Mouse (Mus musculus) urinary bladder, postnatal 36 days (tissue): ENCODE data around the gene Abi2.
"Not testable (repeated sequence)": the region's sequence is repeated elsewhere in the genome, so short reads cannot be mapped to it uniquely, and the experiment has no call there.

Source experiments
- DNase-seq, 2 experiments: peaks; one replicate each; pipeline ENCODE4 v3.0.0; 2022; ENCODE audit warnings: low spot score in 2 of 2, mixed read lengths in 1 of 2

Abi2 gene

GRCm38 (mm10) chr1:60409168-60409828, at the start of gene Abi2:
Abi2 (plus strand) TSS chr1:60409619.
- peak; percentile 86 to 89 for DNase-seq

- DNase-seq, result no peak
These were observed 47.8 kb upstream of the Abi2 start for GRCm38 (mm10) chr1:60361626-60362025.

- no peak for DNase-seq
These were observed 32.9 kb upstream of the Abi2 start for GRCm38 (mm10) chr1:60376556-60376955.

GRCm38 (mm10) chr1:60381910-60382309, 27.5 kb upstream of the Abi2 start:
- DNase-seq, result no peak

GRCm38 (mm10) chr1:60404848-60405247, 4.6 kb upstream of the Abi2 start:
- no peak for DNase-seq

- DNase-seq, result no peak
These were observed 785 bp upstream of the Abi2 start for GRCm38 (mm10) chr1:60408501-60409167.

- peak in 1 of 2 experiments; percentile 16 for DNase-seq
These were observed 754 bp downstream of the Abi2 start for GRCm38 (mm10) chr1:60409928-60410817.

GRCm38 (mm10) chr1:60416724-60417123, 7.3 kb downstream of the Abi2 start:
- DNase-seq, result no peak

GRCm38 (mm10) chr1:60423882-60424281, 14.5 kb downstream of the Abi2 start:
- no peak for DNase-seq

- DNase-seq, result no peak
These were observed 18.9 kb downstream of the Abi2 start for GRCm38 (mm10) chr1:60428341-60428740.

- no peak for DNase-seq
These were observed 19.5 kb downstream of the Abi2 start for GRCm38 (mm10) chr1:60428932-60429331.

- no peak for DNase-seq
These were observed 22.1 kb downstream of the Abi2 start for GRCm38 (mm10) chr1:60431531-60431930.

GRCm38 (mm10) chr1:60432497-60432896, 23.1 kb downstream of the Abi2 start:
- no peak for DNase-seq

GRCm38 (mm10) chr1:60441438-60441837, 32.0 kb downstream of the Abi2 start:
- not testable (repeated sequence) for DNase-seq

GRCm38 (mm10) chr1:60447067-60447466, 37.6 kb downstream of the Abi2 start:
- no peak for DNase-seq

GRCm38 (mm10) chr1:60449896-60450295, 40.5 kb downstream of the Abi2 start:
- DNase-seq, result no peak

GRCm38 (mm10) chr1:60460623-60461022, 51.2 kb downstream of the Abi2 start:
- no peak for DNase-seq

- no peak for DNase-seq
These were observed 60.1 kb downstream of the Abi2 start for GRCm38 (mm10) chr1:60469491-60469890.

GRCm38 (mm10) chr1:60470541-60470940, 61.1 kb downstream of the Abi2 start:
- no peak for DNase-seq

- DNase-seq, result no peak
These were observed 72.1 kb downstream of the Abi2 start for GRCm38 (mm10) chr1:60481561-60481960.

GRCm38 (mm10) chr1:60482881-60483280, 73.5 kb downstream of the Abi2 start:
- DNase-seq, result no peak

GRCm38 (mm10) chr1:60485649-60486048, 76.2 kb downstream of the Abi2 start:
- DNase-seq, result no peak
